In genomic region chr12:21241965-21242364, GRCm38 (mm10) we compare ENCODE assay signal across 27 mouse cellular contexts. TPM values are rescaled to one million over a fixed set of nuclear protein-coding genes. Genes with fewer than 3 reads are reported as not detected.
DNase-seq lines count a peak whose midpoint lies in the region; ATAC-seq lines count a peak whose summit lies in the region.
"Had no signal": no experiment of that assay in that cellular context is flagged by ENCODE, and none has a peak within 500 bp of the region (broad histone marks: within the 10 kb centered on the region; RNA-seq: fewer than 3 reads in every experiment).

No protein-coding gene starts in this region.

- no peaks in the 10 kb centered on the region for H3K4me1 ChIP-seq in hindbrain, embryonic 16.5 days (ENCODE audit: control insufficient read depth, insufficient read depth, low read depth, low read length)
- no peaks in the 10 kb centered on the region for H3K4me1 ChIP-seq in hindbrain, embryonic 12.5 days
- peaks cover 8% of the 10 kb centered on the region; the same call in 1 of the 2 replicates for H3K4me1 ChIP-seq in neural tube, embryonic 13.5 days (replicated peaks)
- peaks cover 7% of the 10 kb centered on the region; the same call in 1 of the 2 replicates for H3K4me1 ChIP-seq in neural tube, embryonic 15.5 days
- H3K4me1 ChIP-seq in liver, embryonic 11.5 days (replicated peaks; ENCODE audit: control insufficient read depth, insufficient read depth, low read length) = no peaks in the 10 kb centered on the region
- H3K4me1 ChIP-seq: forebrain, embryonic 10.5 days; heart, embryonic 12.5 days; heart, embryonic 15.5 days had no signal

- H3K27ac ChIP-seq in hindbrain, embryonic 16.5 days (ENCODE audit: low read depth, low read length) = no peak overlapping the region
- no peak overlapping the region for H3K27ac ChIP-seq in hindbrain, embryonic 12.5 days
- H3K27ac ChIP-seq in neural tube, embryonic 13.5 days (replicated peaks) = peak overlapping the region; percentile 66
- H3K27ac ChIP-seq in neural tube, embryonic 15.5 days (replicated peaks) = peak overlapping the region; percentile 63
- H3K27ac ChIP-seq in liver, embryonic 11.5 days (ENCODE audit: low read depth, low read length) = no peak overlapping the region
- H3K27ac ChIP-seq: forebrain, embryonic 10.5 days; gastrocnemius, adult 2 months; heart, embryonic 15.5 days; hindbrain, postnatal 0 days had no signal

- no peak overlapping the region for H3K4me3 ChIP-seq in hindbrain, embryonic 16.5 days (ENCODE audit: low read length)
- H3K4me3 ChIP-seq in hindbrain, embryonic 12.5 days = no peak overlapping the region
- no peak overlapping the region for H3K4me3 ChIP-seq in neural tube, embryonic 13.5 days
- H3K4me3 ChIP-seq in neural tube, embryonic 15.5 days (replicated peaks) = no peak overlapping the region
- no peak overlapping the region for H3K4me3 ChIP-seq in liver, embryonic 11.5 days (ENCODE audit: low read depth, low read length)
- H3K4me3 ChIP-seq: forebrain, embryonic 10.5 days; gastrocnemius, adult 2 months; heart, embryonic 12.5 days; heart, embryonic 15.5 days had no signal

- no peak overlapping the region for H3K9ac ChIP-seq in hindbrain, embryonic 16.5 days (ENCODE audit: low read depth, low read length)
- no peak overlapping the region for H3K9ac ChIP-seq in hindbrain, embryonic 12.5 days
- no peak overlapping the region for H3K9ac ChIP-seq in neural tube, embryonic 13.5 days
- H3K9ac ChIP-seq in neural tube, embryonic 15.5 days (replicated peaks) = no peak overlapping the region
- H3K9ac ChIP-seq in liver, embryonic 11.5 days (ENCODE audit: low read depth, low read length) = no peak overlapping the region
- H3K9ac ChIP-seq: forebrain, postnatal 0 days; heart, embryonic 12.5 days; heart, embryonic 15.5 days had no signal

- WGBS in hindbrain, embryonic 16.5 days = 55% methylated on average over 3 of the region's 3 CpGs
- 69% methylated on average over 3 of the region's 3 CpGs for WGBS in hindbrain, embryonic 12.5 days
- WGBS in neural tube, embryonic 13.5 days = 36% methylated on average over 3 of the region's 3 CpGs
- 41% methylated on average over 3 of the region's 3 CpGs for WGBS in neural tube, embryonic 15.5 days
- WGBS in liver, embryonic 11.5 days = 73% methylated on average over 3 of the region's 3 CpGs

- no peaks in the 10 kb centered on the region for H3K27me3 ChIP-seq in hindbrain, embryonic 16.5 days (replicated peaks; ENCODE audit: control insufficient read depth, insufficient read depth, low read length)
- H3K27me3 ChIP-seq in hindbrain, embryonic 12.5 days = no peaks in the 10 kb centered on the region
- no peaks in the 10 kb centered on the region for H3K27me3 ChIP-seq in neural tube, embryonic 13.5 days
- no peaks in the 10 kb centered on the region for H3K27me3 ChIP-seq in neural tube, embryonic 15.5 days (replicated peaks)
- no peaks in the 10 kb centered on the region for H3K27me3 ChIP-seq in liver, embryonic 11.5 days (replicated peaks; ENCODE audit: control insufficient read depth, insufficient read depth, low read length)
- H3K27me3 ChIP-seq: heart, embryonic 12.5 days; heart, embryonic 15.5 days had no signal

- peak; percentile 43 for ATAC-seq in hindbrain, embryonic 16.5 days
- no peak for ATAC-seq in hindbrain, embryonic 12.5 days (ENCODE audit: low FRiP score)
- peak; percentile 55 for ATAC-seq in neural tube, embryonic 13.5 days (ENCODE audit: low read depth)
- ATAC-seq in neural tube, embryonic 15.5 days (ENCODE audit: low FRiP score) = peak; percentile 69
- ATAC-seq in liver, embryonic 11.5 days (replicated peaks; ENCODE audit: low FRiP score) = no peak
- ATAC-seq: CD4-positive, CD25-positive, alpha-beta regulatory T cell, adult 4 months; forebrain, postnatal 0 days; hindbrain, postnatal 0 days; inflammation-experienced regulatory T-cells, adult 6 months; intestine, embryonic 16.5 days had no signal

- no peaks in the 10 kb centered on the region for H3K9me3 ChIP-seq in hindbrain, embryonic 16.5 days (ENCODE audit: control insufficient read depth, low read length)
- no peaks in the 10 kb centered on the region for H3K9me3 ChIP-seq in hindbrain, embryonic 12.5 days (replicated peaks)
- no peaks in the 10 kb centered on the region for H3K9me3 ChIP-seq in neural tube, embryonic 13.5 days
- no peaks in the 10 kb centered on the region for H3K9me3 ChIP-seq in neural tube, embryonic 15.5 days (replicated peaks)
- no peaks in the 10 kb centered on the region for H3K9me3 ChIP-seq in liver, embryonic 11.5 days (ENCODE audit: control insufficient read depth, low read length)
- H3K9me3 ChIP-seq: forebrain, embryonic 10.5 days; heart, embryonic 12.5 days; heart, embryonic 15.5 days had no signal

- H3K36me3 ChIP-seq in hindbrain, embryonic 16.5 days (ENCODE audit: control insufficient read depth, insufficient read depth, low read length) = peaks cover 31% of the 10 kb centered on the region
- H3K36me3 ChIP-seq in hindbrain, embryonic 12.5 days = peaks cover 83% of the 10 kb centered on the region
- H3K36me3 ChIP-seq in neural tube, embryonic 13.5 days = peaks cover 70% of the 10 kb centered on the region
- peaks cover 50% of the 10 kb centered on the region for H3K36me3 ChIP-seq in neural tube, embryonic 15.5 days
- peaks cover 7% of the 10 kb centered on the region; the same call in 1 of the 2 replicates for H3K36me3 ChIP-seq in liver, embryonic 11.5 days (ENCODE audit: control insufficient read depth, insufficient read depth, low read length)

- H3K4me2 ChIP-seq in hindbrain, embryonic 16.5 days (ENCODE audit: low read length) = no peak overlapping the region
- no peak overlapping the region for H3K4me2 ChIP-seq in hindbrain, embryonic 12.5 days (replicated peaks)
- H3K4me2 ChIP-seq in neural tube, embryonic 13.5 days = no peak overlapping the region
- H3K4me2 ChIP-seq in neural tube, embryonic 15.5 days = no peak overlapping the region
- H3K4me2 ChIP-seq in liver, embryonic 11.5 days = no peak overlapping the region
- H3K4me2 ChIP-seq: heart, embryonic 12.5 days; heart, embryonic 15.5 days had no signal

- peak; percentile 68 for DNase-seq in heart, adult 11 months
- no peak for DNase-seq in heart, postnatal 4 days
- no peak for DNase-seq in liver, embryonic 11.5 days (ENCODE audit: low spot score)
- DNase-seq: adrenal gland, adult 2 months; adrenal gland, postnatal 14 days; cerebellum, adult 11-12 months; cerebellum, adult 8-10 months; cerebellum, postnatal 36 days; embryo, embryonic 11 days; forebrain, postnatal 0 days; gastrocnemius, adult 2 months; gastrocnemius, postnatal 14 days; heart, adult 18-20 months; heart, postnatal 10 days; heart, postnatal 36 days; kidney, adult 18-20 months had no signal

RNA-seq across cellular contexts. Expression of gene Cpsf3, which starts 43.2 kb away (rescaled TPM):
- 10 to 100 TPM; 42.4 to 43.7 TPM for total RNA-seq in heart, postnatal 4 days (2021)
- 82.8 and 86.1 TPM in 2 replicates for polyA plus RNA-seq in hindbrain, embryonic 16.5 days (2015; fragmentation: Nextera tagmentation; extraction: Ambion mirVana)
- 113 and 118 TPM in 2 replicates for polyA plus RNA-seq in hindbrain, embryonic 12.5 days (2016; fragmentation: Nextera tagmentation; extraction: Ambion mirVana)
- polyA plus RNA-seq in neural tube, embryonic 13.5 days (2015; fragmentation: Nextera tagmentation; extraction: Ambion mirVana) = 91.5 and 102 TPM in 2 replicates
- 78.0 and 89.4 TPM in 2 replicates for polyA plus RNA-seq in neural tube, embryonic 15.5 days (2015; fragmentation: Nextera tagmentation; extraction: Ambion mirVana)
- polyA plus RNA-seq in liver, embryonic 11.5 days (2014; fragmentation: Nextera tagmentation; extraction: Ambion mirVana) = 110 and 117 TPM in 2 replicates

RNA-seq across cellular contexts. Expression of gene Itgb1bp1, which starts 44.1 kb away (rescaled TPM):
- total RNA-seq in heart, postnatal 4 days (2021) = 10 to 100 TPM; 36.6 to 40.2 TPM
- 35.0 and 37.0 TPM in 2 replicates for polyA plus RNA-seq in hindbrain, embryonic 16.5 days (2015; fragmentation: Nextera tagmentation; extraction: Ambion mirVana)
- polyA plus RNA-seq in hindbrain, embryonic 12.5 days (2016; fragmentation: Nextera tagmentation; extraction: Ambion mirVana) = 36.5 and 39.6 TPM in 2 replicates
- polyA plus RNA-seq in neural tube, embryonic 13.5 days (2015; fragmentation: Nextera tagmentation; extraction: Ambion mirVana) = 38.9 and 42.5 TPM in 2 replicates
- polyA plus RNA-seq in neural tube, embryonic 15.5 days (2015; fragmentation: Nextera tagmentation; extraction: Ambion mirVana) = 34.7 and 36.8 TPM in 2 replicates
- polyA plus RNA-seq in liver, embryonic 11.5 days (2014; fragmentation: Nextera tagmentation; extraction: Ambion mirVana) = 42.0 and 42.8 TPM in 2 replicates

Comparison
In these comparisons a context has a peak if more than half of its experiments do, and no peak if none do; other contexts are left out.
1. ATAC-seq: peak in hindbrain, embryonic 16.5 days (single experiment), neural tube, embryonic 13.5 days (single experiment) and neural tube, embryonic 15.5 days (single experiment); none in hindbrain, embryonic 12.5 days (single experiment) and liver, embryonic 11.5 days (single experiment).
2. H3K27ac ChIP-seq: peak in neural tube, embryonic 13.5 days (single experiment) and neural tube, embryonic 15.5 days (single experiment); none in hindbrain, embryonic 16.5 days (single experiment), hindbrain, embryonic 12.5 days (single experiment) and liver, embryonic 11.5 days (single experiment).